Mouse (Mus musculus) bone marrow macrophage, adult 2 months (primary cell): ENCODE measurements around the gene Rbpjl.

Source experiments
- CTCF ChIP-seq: IDR thresholded peaks from 2 replicates; pipeline ENCODE4 v1.5.1; 2012; ENCODE audit warnings: low read depth, mild to moderate bottlenecking, low read length, moderate library complexity
- POLR2A ChIP-seq: IDR thresholded peaks from 2 replicates; pipeline ENCODE4 v1.6.1; 2012; ENCODE audit warnings: mild to moderate bottlenecking, low read depth, low read length, borderline replicate concordance

DNA sequence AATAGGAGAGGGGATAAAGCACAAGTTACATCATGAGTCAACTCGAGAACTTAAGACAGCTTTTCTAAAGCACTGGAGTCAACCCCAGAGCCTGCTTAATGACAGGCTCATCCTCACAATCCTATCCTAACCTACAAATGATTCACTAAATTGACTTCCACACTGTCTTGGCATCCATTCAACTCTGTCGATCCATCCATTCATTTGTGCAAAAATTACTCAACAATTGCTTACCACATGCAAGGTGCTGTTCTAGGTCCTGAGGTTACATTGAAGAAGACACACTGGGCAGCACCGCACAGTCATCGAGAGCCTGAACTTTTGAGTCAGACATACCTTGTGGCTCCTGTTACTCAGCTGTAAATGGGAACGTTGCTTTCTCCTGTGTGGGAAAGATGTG lies 43.9 kb upstream of the Rbpjl start:
- no peak for TF ChIP-seq CTCF
- no peak for TF ChIP-seq POLR2A
